Mouse (Mus musculus): ENCODE data around the gene Tfb2m. TPM values are rescaled to one million over a fixed set of nuclear protein-coding genes. Genes with fewer than 3 reads are reported as not detected.

Gene Tfb2m
- polyA plus RNA-seq, 1 experiment from 2014 or later: 32.6 TPM

DNA sequence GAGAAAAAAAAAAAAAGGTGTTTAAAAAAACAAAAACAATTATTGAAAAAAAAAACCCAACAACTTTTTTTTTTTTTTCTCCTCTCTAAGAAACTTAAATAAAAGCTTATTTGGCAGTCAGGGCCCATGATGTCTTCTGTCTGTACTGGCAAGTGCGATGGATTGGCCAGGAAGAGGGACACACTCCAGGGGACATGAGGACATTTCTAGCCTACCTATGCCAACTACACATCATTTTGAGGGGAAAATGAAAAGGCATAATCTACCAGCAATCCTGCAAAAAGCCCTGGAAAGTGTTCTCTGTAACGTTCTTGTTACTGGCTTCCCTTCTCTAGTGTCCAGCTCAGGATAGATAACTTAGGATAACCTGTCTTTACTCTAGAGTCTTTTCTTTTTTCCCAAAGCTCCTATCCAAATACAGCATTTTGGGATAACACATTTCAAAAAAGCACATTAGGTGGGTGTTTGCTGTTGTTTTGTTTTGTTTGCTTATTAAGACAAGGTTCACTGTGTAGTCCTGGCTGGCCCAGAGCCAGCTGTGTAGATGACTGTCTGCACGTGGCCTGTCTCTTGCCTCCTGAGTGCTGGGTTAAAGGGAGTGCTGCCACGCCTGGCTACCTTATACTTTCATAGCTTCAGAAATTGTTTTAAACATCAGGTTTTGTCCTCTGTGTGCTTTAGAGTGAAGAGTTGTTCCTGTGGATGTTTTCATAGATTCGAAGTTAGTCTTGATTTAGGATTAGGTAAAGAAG is 7.3 kb upstream of the Tfb2m start:
- Histone ChIP-seq H3K4me3 (no peak overlapping the region), H3K36me3 (ENCODE audit: poor library complexity, severe bottlenecking) (no peaks in the 10 kb centered on the region), H3K9ac (no peak overlapping the region), H3K4me1 (peaks cover 2% of the 10 kb centered on the region), H3K27ac (no peak overlapping the region), H3K27me3 (no peaks in the 10 kb centered on the region), H3K9me3 (replicated peaks) (no peaks in the 10 kb centered on the region), H3K4me2 (no peak overlapping the region)
- WGBS: 70% methylated on average over 5 of the region's 5 CpGs
- no peak for ATAC-seq

- Histone ChIP-seq H3K4me2 (no peak overlapping the region), H3K27ac (no peak overlapping the region), H3K36me3 (ENCODE audit: poor library complexity, severe bottlenecking) (no peaks in the 10 kb centered on the region), H3K4me3 (no peak overlapping the region), H3K4me1 (peaks cover 8% of the 10 kb centered on the region), H3K9ac (no peak overlapping the region), H3K27me3 (no peaks in the 10 kb centered on the region), H3K9me3 (replicated peaks) (no peaks in the 10 kb centered on the region)
- ATAC-seq: no peak
- 40% methylated on average over 7 of the region's 7 CpGs for WGBS
These were observed 6.7 kb upstream of the Tfb2m start for GRCm38 (mm10) chr1:179552751-179553150.

DNA sequence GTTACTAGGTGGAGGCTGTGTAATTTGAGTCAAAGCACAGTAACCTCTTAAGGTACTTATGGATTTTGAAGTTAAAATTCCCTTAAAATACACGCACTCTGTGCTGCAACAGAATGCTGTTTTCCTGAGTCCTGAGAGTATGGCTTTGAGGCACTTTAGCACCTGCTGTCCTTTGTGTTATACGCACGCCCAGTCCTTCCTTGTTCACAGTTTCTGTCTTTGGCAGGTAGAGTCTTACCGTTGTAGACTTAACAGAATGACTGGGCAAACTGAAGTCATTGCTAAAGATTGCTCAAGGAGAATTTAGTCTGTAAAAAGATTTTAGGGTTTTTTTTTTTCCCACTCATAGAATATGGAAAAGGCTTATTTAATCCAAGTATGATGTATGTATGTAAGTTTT is 5.9 kb upstream of the Tfb2m start:
- H3K4me3 ChIP-seq: no peak overlapping the region
- ATAC-seq: no peak
- H3K36me3 ChIP-seq (ENCODE audit: poor library complexity, severe bottlenecking): no peaks in the 10 kb centered on the region
- no peak overlapping the region for H3K9ac ChIP-seq
- no peaks in the 10 kb centered on the region for H3K9me3 ChIP-seq (replicated peaks)
- no peak overlapping the region for H3K27ac ChIP-seq
- 91% methylated on average over 4 of the region's 4 CpGs for WGBS
- H3K4me2 ChIP-seq: no peak overlapping the region
- H3K27me3 ChIP-seq: no peaks in the 10 kb centered on the region
- peaks cover 15% of the 10 kb centered on the region for H3K4me1 ChIP-seq

DNA sequence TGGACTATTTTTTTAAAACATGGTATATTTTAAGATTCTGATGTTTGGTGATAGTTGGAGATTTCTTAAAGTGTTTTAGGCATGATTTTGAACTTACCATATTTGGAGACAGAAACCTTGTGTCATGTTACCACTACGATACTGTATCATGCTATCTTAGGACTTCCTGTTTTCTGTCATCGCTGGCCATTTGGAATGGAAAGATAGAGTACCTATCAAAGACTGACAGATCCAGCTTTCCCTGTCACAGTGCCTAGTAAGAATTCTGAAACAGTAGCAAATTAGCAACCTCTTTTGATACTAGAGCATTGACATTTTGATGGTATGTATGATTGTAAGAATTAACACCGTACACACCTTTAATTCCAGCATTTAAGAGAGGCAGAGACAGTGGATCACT is 5.3 kb upstream of the Tfb2m start:
- Histone ChIP-seq H3K4me1 (peaks cover 15% of the 10 kb centered on the region), H3K27ac (no peak overlapping the region), H3K36me3 (ENCODE audit: poor library complexity, severe bottlenecking) (no peaks in the 10 kb centered on the region), H3K4me2 (no peak overlapping the region), H3K4me3 (no peak overlapping the region), H3K27me3 (no peaks in the 10 kb centered on the region), H3K9ac (no peak overlapping the region), H3K9me3 (replicated peaks) (no peaks in the 10 kb centered on the region)
- ATAC-seq: no peak
- 91% methylated on average over 3 of the region's 3 CpGs for WGBS

GRCm38 (mm10) chr1:179548996-179549752 is 3.1 kb upstream of the Tfb2m start:
- no peaks in the 10 kb centered on the region for H3K27me3 ChIP-seq
- H3K4me1 ChIP-seq: peaks cover 28% of the 10 kb centered on the region
- WGBS: 90% methylated on average over 5 of the region's 5 CpGs
- H3K27ac ChIP-seq: no peak overlapping the region
- no peak for ATAC-seq
- no peak overlapping the region for H3K4me2 ChIP-seq
- H3K9ac ChIP-seq: no peak overlapping the region
- H3K9me3 ChIP-seq (replicated peaks): no peaks in the 10 kb centered on the region
- no peak overlapping the region for H3K4me3 ChIP-seq
- no peaks in the 10 kb centered on the region for H3K36me3 ChIP-seq (ENCODE audit: poor library complexity, severe bottlenecking)

DNA sequence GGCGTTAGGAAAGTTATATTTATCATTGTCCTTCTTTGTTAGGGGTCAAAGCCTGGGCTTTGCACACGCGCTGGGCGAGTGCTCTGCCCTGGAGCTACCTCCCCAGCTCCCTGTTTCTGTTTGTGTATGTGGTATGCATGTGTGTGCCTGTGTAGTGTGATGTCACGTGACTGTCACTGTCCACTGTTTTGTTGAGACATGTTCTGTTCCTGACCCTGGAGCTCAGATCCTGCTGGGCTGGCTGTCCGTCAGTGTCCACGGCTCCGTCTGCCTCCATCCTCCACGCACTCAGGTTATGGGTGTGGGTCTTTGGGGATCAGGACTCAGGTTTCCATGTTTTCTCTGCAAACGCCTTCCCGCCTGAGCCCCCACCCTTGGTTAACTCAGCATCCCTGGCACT is 2.2 kb upstream of the Tfb2m start:
- Histone ChIP-seq H3K4me1 (peaks cover 28% of the 10 kb centered on the region), H3K27ac (no peak overlapping the region), H3K9me3 (replicated peaks) (no peaks in the 10 kb centered on the region), H3K36me3 (ENCODE audit: poor library complexity, severe bottlenecking) (no peaks in the 10 kb centered on the region), H3K4me2 (peak overlapping the region; percentile 86), H3K9ac (peak overlapping the region; percentile 21; the same call in 1 of the 2 replicates), H3K27me3 (no peaks in the 10 kb centered on the region), H3K4me3 (0 out of 2 replicates have a peak overlapping the region, but pooled peaks have one; percentile 3)
- no peak for ATAC-seq
- 78% methylated on average over 11 of the region's 11 CpGs for WGBS

DNA sequence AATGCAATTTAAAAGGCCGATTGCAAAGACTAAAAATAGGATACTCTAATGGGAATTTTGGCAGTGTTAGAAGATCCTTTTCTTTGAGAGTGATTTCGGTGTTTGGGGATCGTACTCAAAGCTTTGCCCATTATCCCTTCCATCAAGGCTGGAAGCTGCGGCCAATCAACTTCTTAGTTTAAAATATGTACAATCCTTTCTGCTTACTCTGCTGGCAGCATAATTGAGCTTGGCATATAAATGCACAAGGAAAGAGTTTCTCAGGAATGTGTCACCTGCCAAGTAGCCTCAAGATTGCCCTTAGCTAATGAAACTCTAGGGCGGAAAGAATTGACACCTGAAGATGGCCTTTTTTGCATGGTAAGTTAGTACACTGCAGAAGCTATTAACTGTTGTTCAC is 1.1 kb upstream of the Tfb2m start:
- ATAC-seq: no peak
- H3K4me2 ChIP-seq: peak overlapping the region; percentile 86
- peak overlapping the region; percentile 63 for H3K4me3 ChIP-seq
- no peaks in the 10 kb centered on the region for H3K9me3 ChIP-seq (replicated peaks)
- no peaks in the 10 kb centered on the region for H3K27me3 ChIP-seq
- H3K9ac ChIP-seq: peak overlapping the region; percentile 82
- peak overlapping the region; percentile 97 for H3K27ac ChIP-seq
- H3K36me3 ChIP-seq (ENCODE audit: poor library complexity, severe bottlenecking): no peaks in the 10 kb centered on the region
- peaks cover 28% of the 10 kb centered on the region for H3K4me1 ChIP-seq
- 8% methylated on average over 5 of the region's 5 CpGs for WGBS

- WGBS: under 1% methylated on average over 40 of the region's 44 CpGs
- no peaks in the 10 kb centered on the region for H3K9me3 ChIP-seq (replicated peaks)
- H3K4me1 ChIP-seq: peaks cover 28% of the 10 kb centered on the region
- H3K4me2 ChIP-seq: peak overlapping the region; percentile 86
- peak; percentile 84 for ATAC-seq
- peak overlapping the region; percentile 82 for H3K9ac ChIP-seq
- no peaks in the 10 kb centered on the region for H3K27me3 ChIP-seq
- H3K4me3 ChIP-seq: peak overlapping the region; percentile 63
- peak overlapping the region; percentile 97 for H3K27ac ChIP-seq
- H3K36me3 ChIP-seq (ENCODE audit: poor library complexity, severe bottlenecking): no peaks in the 10 kb centered on the region
These were observed 467 bp upstream of the Tfb2m start for GRCm38 (mm10) chr1:179546551-179546917.

DNA sequence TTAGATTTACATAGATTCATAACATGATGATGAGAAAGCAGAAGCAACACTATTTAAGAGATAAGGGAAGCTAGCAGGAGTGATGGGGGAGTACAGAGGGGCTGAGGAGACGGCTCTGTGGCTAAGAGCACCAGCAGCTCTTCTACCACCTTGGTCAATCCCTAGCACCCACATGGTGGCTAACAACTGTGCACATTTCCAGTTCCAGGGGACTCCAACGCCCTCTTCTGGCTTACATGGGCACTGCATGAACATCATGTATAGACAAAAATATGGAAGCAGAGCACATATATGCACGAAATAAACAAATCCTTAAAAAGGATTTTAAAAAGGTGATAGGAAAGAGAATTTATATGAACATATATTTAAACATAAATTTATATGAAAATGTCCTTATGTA is 4.6 kb downstream of the Tfb2m start:
- Histone ChIP-seq H3K27ac (no peak overlapping the region), H3K9ac (no peak overlapping the region), H3K4me1 (peaks cover 13% of the 10 kb centered on the region), H3K4me3 (no peak overlapping the region), H3K4me2 (no peak overlapping the region), H3K36me3 (ENCODE audit: poor library complexity, severe bottlenecking) (peaks cover 29% of the 10 kb centered on the region), H3K27me3 (no peaks in the 10 kb centered on the region), H3K9me3 (replicated peaks) (no peaks in the 10 kb centered on the region)
- no peak for ATAC-seq
- WGBS: 59% methylated on average over 3 of the region's 3 CpGs

DNA sequence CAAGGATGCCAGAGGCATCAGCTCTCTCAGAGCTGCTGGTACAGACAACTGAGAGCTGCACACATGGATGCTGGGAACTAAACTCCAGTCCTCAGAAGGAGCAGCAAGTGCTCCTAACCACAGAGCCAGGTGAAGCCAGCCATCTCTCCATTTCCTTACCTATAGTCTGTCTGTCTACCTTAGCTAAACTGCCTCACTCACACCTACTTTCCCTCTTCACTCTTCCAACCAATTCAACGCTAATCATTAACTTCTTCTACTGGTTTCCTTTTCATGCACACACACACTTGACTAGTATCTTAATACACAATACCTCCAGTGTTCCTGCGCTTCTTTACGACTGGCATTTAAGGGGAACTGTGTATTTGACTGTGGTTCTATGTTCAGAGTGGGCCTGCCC is 6.2 kb downstream of the Tfb2m start:
- 92% methylated on average over 3 of the region's 3 CpGs for whole genome bisulfite sequencing
- Histone ChIP-seq H3K9ac (no peak overlapping the region), H3K9me3 (replicated peaks) (no peaks in the 10 kb centered on the region), H3K4me3 (no peak overlapping the region), H3K27me3 (no peaks in the 10 kb centered on the region), H3K36me3 (ENCODE audit: poor library complexity, severe bottlenecking) (peaks cover 29% of the 10 kb centered on the region), H3K4me2 (no peak overlapping the region), H3K27ac (no peak overlapping the region), H3K4me1 (peaks cover 6% of the 10 kb centered on the region)
- ATAC-seq: no peak

- Histone ChIP-seq H3K4me2 (no peak overlapping the region), H3K4me1 (no peaks in the 10 kb centered on the region), H3K27me3 (no peaks in the 10 kb centered on the region), H3K9ac (no peak overlapping the region), H3K27ac (no peak overlapping the region), H3K36me3 (ENCODE audit: poor library complexity, severe bottlenecking) (peaks cover 29% of the 10 kb centered on the region), H3K9me3 (replicated peaks) (no peaks in the 10 kb centered on the region), H3K4me3 (no peak overlapping the region)
- no peak for ATAC-seq
- 91% methylated on average over 3 of the region's 3 CpGs for WGBS
These were observed 7.0 kb downstream of the Tfb2m start for GRCm38 (mm10) chr1:179539054-179539453.

DNA sequence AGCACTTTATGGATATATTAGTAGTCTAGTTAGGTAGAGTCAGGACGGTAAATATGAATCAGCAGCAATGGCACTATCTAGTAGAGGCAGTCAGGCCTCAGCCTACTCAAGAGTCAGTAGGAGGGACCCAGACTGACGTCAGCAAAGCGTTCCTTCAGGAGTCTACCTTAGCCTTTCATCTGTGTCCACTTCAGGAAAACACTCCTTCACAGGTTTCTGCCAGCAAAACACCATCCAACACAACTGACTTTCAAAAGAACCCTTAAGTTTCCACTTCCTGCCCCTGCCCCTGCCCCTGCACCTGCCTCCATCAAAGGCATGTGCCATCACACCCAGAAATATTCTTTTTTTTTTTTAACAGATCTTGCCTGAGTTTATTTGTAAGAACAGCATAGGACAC is 26.2 kb downstream of the Tfb2m start:
- H3K9ac ChIP-seq: no peak overlapping the region
- no peak overlapping the region for H3K27ac ChIP-seq
- H3K4me1 ChIP-seq: peaks cover 11% of the 10 kb centered on the region
- no peak overlapping the region for H3K4me3 ChIP-seq
- H3K4me2 ChIP-seq: no peak overlapping the region
- no peaks in the 10 kb centered on the region for H3K36me3 ChIP-seq (ENCODE audit: poor library complexity, severe bottlenecking)
- no peak for ATAC-seq
- 86% methylated on average over 3 of the region's 3 CpGs for WGBS
- no peaks in the 10 kb centered on the region for H3K27me3 ChIP-seq
- no peaks in the 10 kb centered on the region for H3K9me3 ChIP-seq (replicated peaks)
